Mouse (Mus musculus) olfactory bulb, adult 2 months (tissue): Measurements from ENCODE around the gene Gm867.

Source experiments
- CTCF ChIP-seq: fragments of 200-500 bp; IDR thresholded peaks from 2 replicates; pipeline ENCODE4 v1.5.1; 2012; ENCODE audit warnings: low read depth, mild to moderate bottlenecking, low read length, moderate library complexity; ENCODE audit not compliant: insufficient read depth
- POLR2A ChIP-seq: fragments of 200-500 bp; IDR thresholded peaks from 2 replicates; pipeline ENCODE4 v1.6.1; 2012; ENCODE audit warnings: mild to moderate bottlenecking, low read depth, low read length, moderate library complexity; ENCODE audit not compliant: insufficient read depth

- TF ChIP-seq POLR2A = no peak
- no peak for TF ChIP-seq CTCF
These were observed 44.7 kb downstream of the Gm867 start for GRCm38 (mm10) chr10:75895730-75896129.
